Mouse (Mus musculus): ENCODE results near the gene Fbxo42. TPM values are rescaled to one million over a fixed set of nuclear protein-coding genes. Genes with fewer than 3 reads are reported as not detected.

Fbxo42 gene
- total and polyA plus RNA-seq, 3 experiments: 11.2 to 260 (median 23.1) TPM

DNA sequence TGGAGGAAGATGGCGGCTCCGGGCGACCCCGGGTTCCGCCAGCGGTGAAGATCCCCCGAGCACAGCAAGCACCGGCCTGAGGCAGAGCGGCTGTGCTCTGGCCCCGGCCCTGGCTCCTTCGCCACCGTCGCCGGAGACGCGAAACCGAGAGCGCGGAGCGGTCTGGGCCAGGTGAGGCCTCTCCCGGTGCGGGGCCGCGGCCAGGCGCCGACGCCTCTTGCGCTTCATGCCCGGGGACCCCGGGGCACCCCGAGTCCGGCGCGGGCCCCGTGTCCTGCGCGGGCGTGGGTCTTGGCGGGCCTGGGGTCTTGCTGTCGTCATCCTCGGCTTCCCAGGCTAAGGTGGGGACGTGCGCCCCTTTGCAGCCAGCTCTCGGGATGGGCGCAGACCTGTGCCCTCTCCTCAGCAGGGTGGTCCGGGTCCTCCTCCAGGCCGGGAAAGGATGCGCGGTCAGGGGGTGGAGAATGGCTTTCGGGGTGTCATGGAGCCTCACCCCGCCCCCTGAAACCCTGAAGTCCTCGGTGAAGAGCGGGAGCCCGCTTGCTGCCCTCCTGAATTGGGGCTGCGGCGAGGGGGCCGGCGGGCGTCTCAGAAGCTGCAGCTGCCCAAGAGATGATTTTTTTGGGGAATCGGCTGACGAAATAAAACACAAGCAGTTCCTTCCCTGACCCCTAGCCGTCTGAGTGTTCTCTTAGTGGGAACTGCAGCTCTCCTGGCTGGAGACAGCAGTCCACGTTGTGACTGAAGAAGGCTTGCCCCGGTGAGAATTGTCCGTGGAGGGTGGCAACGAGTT is 492 bp downstream of the Fbxo42 start (continued):
- TF ChIP-seq RAD21 (IDR thresholded peaks at IDR 0.05; ENCODE audit: low read depth, low read length) (no peak), MAX (IDR thresholded peaks at IDR 0.05; ENCODE audit: low read length) (no peak)

DNA sequence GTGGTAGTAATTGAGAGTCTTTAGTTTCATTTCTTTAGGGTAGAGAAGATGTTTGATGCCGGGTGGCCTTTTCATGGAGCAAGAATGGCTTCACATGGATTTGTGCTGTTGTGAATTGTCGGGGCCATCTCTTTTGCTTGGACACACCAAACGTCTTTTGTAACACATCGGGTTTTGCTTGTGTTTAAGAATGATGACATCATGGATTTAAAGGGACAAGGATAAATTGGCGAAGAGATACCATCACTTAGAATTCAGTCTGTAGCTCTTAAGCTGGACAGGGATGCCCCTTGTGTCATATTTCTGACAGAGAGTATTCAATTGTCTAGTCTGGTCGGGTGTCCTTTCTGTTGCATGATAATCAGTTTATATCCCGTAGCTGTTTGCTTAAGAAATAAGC is 1.4 kb downstream of the Fbxo42 start:
- Histone ChIP-seq H3K27me3 (ENCODE audit: control insufficient read depth in 1 of 2, insufficient read depth in 2 of 2, low read length in 2 of 2) (no peaks in the 10 kb centered on the region), H3K79me2 (ENCODE audit: control insufficient read depth, insufficient read depth, low read length, poor library complexity) (peaks cover 47% of the 10 kb centered on the region), H3K4me3 (ENCODE audit: control insufficient read depth in 1 of 2, insufficient read depth in 1 of 2, low read depth in 2 of 2, low read length in 2 of 2) (peak overlapping the region; percentile 87 to 91), H3K4me1 (ENCODE audit: control insufficient read depth in 1 of 2, insufficient read depth in 2 of 2, low read length in 2 of 2) (peaks cover 2 to 13% of the 10 kb centered on the region in 2 experiments; a peak in 3 of 4 replicates), H3K9ac (ENCODE audit: control insufficient read depth, low read depth, low read length, poor library complexity, severe bottlenecking) (peak overlapping the region; percentile 87), H3K9me3 (replicated peaks; ENCODE audit: insufficient read depth, low read length) (no peaks in the 10 kb centered on the region), H3K27ac (ENCODE audit: control insufficient read depth, low read depth, low read length) (no peak overlapping the region), H3K36me3 (ENCODE audit: control insufficient read depth in 1 of 2, insufficient read depth in 2 of 2, low read length in 2 of 2) (peaks cover 0 to 10% of the 10 kb centered on the region in 2 experiments; a peak in 2 of 4 replicates)
- TF ChIP-seq ZNF384 (IDR thresholded peaks at IDR 0.05; ENCODE audit: low read depth, low read length) (no peak), SIN3A (IDR thresholded peaks at IDR 0.05; ENCODE audit: low read length) (peak; percentile 61), JUND (IDR thresholded peaks at IDR 0.05; ENCODE audit: low read depth, low read length) (no peak), RAD21 (IDR thresholded peaks at IDR 0.05; ENCODE audit: low read depth, low read length) (no peak)
- DNase-seq (ENCODE audit: low read depth, low spot score): peak; percentile 39

DNA sequence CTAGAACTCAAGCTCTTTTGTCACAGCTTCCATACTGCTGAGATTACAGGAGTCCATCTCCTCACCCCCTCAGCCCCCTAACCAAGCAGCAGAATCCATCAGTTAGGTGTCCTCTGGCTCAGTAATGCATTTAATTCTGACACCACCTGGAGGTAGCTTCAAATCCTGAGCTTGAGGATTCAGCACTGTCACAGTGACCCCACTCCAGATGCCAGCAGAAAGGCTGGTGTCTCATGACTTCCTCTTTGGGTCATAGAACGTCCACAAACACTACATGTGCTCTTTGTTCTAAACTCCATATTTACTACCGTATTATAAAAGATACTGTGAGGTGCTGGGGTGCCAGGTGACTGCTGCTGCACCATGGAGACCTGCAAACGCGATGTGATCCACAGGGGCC is 9.8 kb downstream of the Fbxo42 start:
- TF ChIP-seq SIN3A (IDR thresholded peaks at IDR 0.05; ENCODE audit: low read length): no peak
- no peak for TF ChIP-seq EP300 (IDR thresholded peaks at IDR 0.05; ENCODE audit: low read depth in 1 of 2, low read length in 2 of 2)
- no peak for TF ChIP-seq CHD1 (IDR thresholded peaks at IDR 0.05; ENCODE audit: low read depth, low read length)
- no peak for TF ChIP-seq POLR2A (IDR thresholded peaks at IDR 0.05; ENCODE audit: control insufficient read depth in 1 of 2, insufficient read depth in 1 of 2, low read depth in 1 of 2, low read length in 2 of 2, poor library complexity in 1 of 2)
- no peak for TF ChIP-seq SMC3 (IDR thresholded peaks at IDR 0.05; ENCODE audit: low read depth, low read length)
- no peak for TF ChIP-seq USF1 (IDR thresholded peaks at IDR 0.05; ENCODE audit: low read depth, low read length)
- TF ChIP-seq NELFE (IDR thresholded peaks at IDR 0.05; ENCODE audit: low read depth, low read length): no peak
- Histone ChIP-seq H3K79me2 (ENCODE audit: control insufficient read depth, insufficient read depth, low read length, poor library complexity) (peaks cover 41% of the 10 kb centered on the region), H3K4me3 (ENCODE audit: control insufficient read depth in 1 of 2, insufficient read depth in 1 of 2, low read depth in 2 of 2, low read length in 2 of 2) (no peak overlapping the region), H3K9ac (ENCODE audit: control insufficient read depth, low read depth, low read length, poor library complexity, severe bottlenecking) (no peak overlapping the region), H3K36me3 (ENCODE audit: control insufficient read depth in 1 of 2, insufficient read depth in 2 of 2, low read length in 2 of 2) (peaks cover 0 to 36% of the 10 kb centered on the region in 2 experiments; a peak in 2 of 4 replicates), H3K4me1 (ENCODE audit: control insufficient read depth in 1 of 2, insufficient read depth in 2 of 2, low read length in 2 of 2) (peaks cover 17 to 37% of the 10 kb centered on the region in 2 experiments), H3K9me3 (replicated peaks; ENCODE audit: insufficient read depth, low read length) (no peaks in the 10 kb centered on the region), H3K27ac (ENCODE audit: control insufficient read depth, low read depth, low read length) (no peak overlapping the region), H3K27me3 (ENCODE audit: control insufficient read depth in 1 of 2, insufficient read depth in 2 of 2, low read length in 2 of 2) (no peaks in the 10 kb centered on the region)
- no peak for DNase-seq (ENCODE audit: low read depth, low spot score)

- Histone ChIP-seq H3K4me1 (ENCODE audit: control insufficient read depth in 1 of 2, insufficient read depth in 2 of 2, low read length in 2 of 2) (peaks cover 17 to 37% of the 10 kb centered on the region in 2 experiments), H3K79me2 (ENCODE audit: control insufficient read depth, insufficient read depth, low read length, poor library complexity) (peaks cover 43% of the 10 kb centered on the region), H3K9me3 (replicated peaks; ENCODE audit: insufficient read depth, low read length) (no peaks in the 10 kb centered on the region), H3K27me3 (ENCODE audit: control insufficient read depth in 1 of 2, insufficient read depth in 2 of 2, low read length in 2 of 2) (no peaks in the 10 kb centered on the region), H3K4me3 (ENCODE audit: control insufficient read depth in 1 of 2, insufficient read depth in 1 of 2, low read depth in 2 of 2, low read length in 2 of 2) (no peak overlapping the region), H3K36me3 (ENCODE audit: control insufficient read depth in 1 of 2, insufficient read depth in 2 of 2, low read length in 2 of 2) (peaks cover 3 to 36% of the 10 kb centered on the region in 2 experiments; a peak in 3 of 4 replicates), H3K27ac (ENCODE audit: control insufficient read depth, low read depth, low read length) (no peak overlapping the region), H3K9ac (ENCODE audit: control insufficient read depth, low read depth, low read length, poor library complexity, severe bottlenecking) (no peak overlapping the region; the same call in 1 of the 2 replicates)
- no peak for DNase-seq (ENCODE audit: low read depth, low spot score)
- TF ChIP-seq MAFK (IDR thresholded peaks at IDR 0.05; ENCODE audit: borderline replicate concordance, low read depth, low read length): no peak
- TF ChIP-seq CTCF (IDR thresholded peaks at IDR 0.05 in 2 of 3, conservative IDR thresholded peaks at IDR 0.05 in 1 of 3; ENCODE audit: control insufficient read depth in 1 of 3, insufficient read depth in 1 of 3, low read depth in 2 of 3, low read length in 3 of 3, poor library complexity in 1 of 3, severe bottlenecking in 1 of 3): no peak
- no peak for TF ChIP-seq NRF1 (IDR thresholded peaks at IDR 0.05; ENCODE audit: insufficient read depth, low read depth, low read length, poor library complexity, severe bottlenecking)
- TF ChIP-seq ZMIZ1 (IDR thresholded peaks at IDR 0.05; ENCODE audit: low read depth, low read length): no peak
- no peak for TF ChIP-seq TCF12 (IDR thresholded peaks at IDR 0.05; ENCODE audit: low read depth, low read length)
- TF ChIP-seq GABPA (IDR thresholded peaks at IDR 0.05; ENCODE audit: low read depth, low read length): no peak
- no peak for TF ChIP-seq SMC3 (IDR thresholded peaks at IDR 0.05; ENCODE audit: low read depth, low read length)
- no peak for TF ChIP-seq USF1 (IDR thresholded peaks at IDR 0.05; ENCODE audit: low read depth, low read length)
- TF ChIP-seq KAT2A (conservative IDR thresholded peaks at IDR 0.05; ENCODE audit: low read depth, low read length): no peak
- TF ChIP-seq MAX (IDR thresholded peaks at IDR 0.05; ENCODE audit: low read length): no peak
- no peak for TF ChIP-seq TAL1 (IDR thresholded peaks at IDR 0.05; ENCODE audit: low read length)
- no peak for TF ChIP-seq MYB (IDR thresholded peaks at IDR 0.05; ENCODE audit: low read depth, low read length)
Observed at GRCm38 (mm10) chr4:141158609-141159008, 10.9 kb downstream of the Fbxo42 start.
